Mouse (Mus musculus): ENCODE results near the gene Lmf1. TPM values are rescaled to one million over a fixed set of nuclear protein-coding genes. Genes with fewer than 3 reads are reported as not detected.

Lmf1 gene
- polyA plus RNA-seq, 1 experiment from 2014 or later = 36.8 TPM

GRCm38 (mm10) chr17:25663213-25663835 lies 84.4 kb downstream of the Lmf1 start:
- Histone ChIP-seq H3K27me3 (ENCODE audit: insufficient read depth, poor library complexity, severe bottlenecking) (peaks cover 23% of the 10 kb centered on the region; the same call in 1 of the 2 replicates), H3K36me3 (peaks cover 14% of the 10 kb centered on the region), H3K4me1 (peaks cover 18% of the 10 kb centered on the region), H3K9me3 (no peaks in the 10 kb centered on the region), H3K27ac (peak overlapping the region; percentile 49), H3K4me3 (no peak overlapping the region)
- 39% methylated on average over 12 of the region's 12 CpGs for WGBS
- DNase-seq (ENCODE audit: low spot score) = no peak

- 90% methylated on average over 6 of the region's 6 CpGs for WGBS
- no peak overlapping the region for H3K4me3 ChIP-seq
- no peak for DNase-seq (ENCODE audit: low spot score)
- peaks cover 6% of the 10 kb centered on the region for H3K36me3 ChIP-seq
- H3K4me1 ChIP-seq = peaks cover 24% of the 10 kb centered on the region
- H3K27ac ChIP-seq = no peak overlapping the region
- no peaks in the 10 kb centered on the region for H3K9me3 ChIP-seq
- peaks cover 34% of the 10 kb centered on the region for H3K27me3 ChIP-seq (ENCODE audit: insufficient read depth, poor library complexity, severe bottlenecking)
Observed at GRCm38 (mm10) chr17:25665485-25665884, 86.6 kb downstream of the Lmf1 start.

- peaks cover 24% of the 10 kb centered on the region for H3K4me1 ChIP-seq
- H3K36me3 ChIP-seq = peaks cover 2% of the 10 kb centered on the region
- 73% methylated on average over 8 of the region's 8 CpGs for WGBS
- DNase-seq (ENCODE audit: low spot score) = no peak
- no peak overlapping the region for H3K27ac ChIP-seq
- H3K9me3 ChIP-seq = no peaks in the 10 kb centered on the region
- H3K4me3 ChIP-seq = no peak overlapping the region
- peaks cover 37% of the 10 kb centered on the region for H3K27me3 ChIP-seq (ENCODE audit: insufficient read depth, poor library complexity, severe bottlenecking)
Observed at GRCm38 (mm10) chr17:25665891-25666290, 87.0 kb downstream of the Lmf1 start.

GRCm38 (mm10) chr17:25668481-25669055 lies 89.7 kb downstream of the Lmf1 start:
- Histone ChIP-seq H3K27me3 (ENCODE audit: insufficient read depth, poor library complexity, severe bottlenecking) (peaks cover 63% of the 10 kb centered on the region), H3K36me3 (no peaks in the 10 kb centered on the region), H3K4me1 (peaks cover 12% of the 10 kb centered on the region), H3K27ac (no peak overlapping the region), H3K4me3 (no peak overlapping the region), H3K9me3 (no peaks in the 10 kb centered on the region)
- WGBS = 69% methylated on average over 7 of the region's 7 CpGs
- no peak for DNase-seq (ENCODE audit: low spot score)

- Histone ChIP-seq H3K9me3 (no peaks in the 10 kb centered on the region), H3K4me3 (no peak overlapping the region), H3K27ac (no peak overlapping the region), H3K36me3 (no peaks in the 10 kb centered on the region), H3K4me1 (peaks cover 7% of the 10 kb centered on the region; the same call in 1 of the 2 replicates), H3K27me3 (ENCODE audit: insufficient read depth, poor library complexity, severe bottlenecking) (peaks cover 42% of the 10 kb centered on the region)
- DNase-seq (ENCODE audit: low spot score) = no peak
Observed at GRCm38 (mm10) chr17:25672982-25673381, 94.1 kb downstream of the Lmf1 start.

GRCm38 (mm10) chr17:25677969-25678368 lies 99.1 kb downstream of the Lmf1 start:
- Histone ChIP-seq H3K9me3 (no peaks in the 10 kb centered on the region), H3K4me1 (0 out of 2 replicates have a peak, but pooled peaks cover 3% of the 10 kb centered on the region), H3K36me3 (no peaks in the 10 kb centered on the region), H3K27ac (no peak overlapping the region), H3K4me3 (no peak overlapping the region), H3K27me3 (ENCODE audit: insufficient read depth, poor library complexity, severe bottlenecking) (peaks cover 49% of the 10 kb centered on the region)
- DNase-seq (ENCODE audit: low spot score) = no peak
- 69% methylated on average over 6 of the region's 6 CpGs for WGBS

- no peaks in the 10 kb centered on the region for H3K36me3 ChIP-seq
- DNase-seq (ENCODE audit: low spot score) = no peak
- WGBS = 15% methylated on average over 5 of the region's 5 CpGs
- no peaks in the 10 kb centered on the region for H3K9me3 ChIP-seq
- no peak overlapping the region for H3K27ac ChIP-seq
- no peak overlapping the region for H3K4me3 ChIP-seq
- peaks cover 57% of the 10 kb centered on the region for H3K27me3 ChIP-seq (ENCODE audit: insufficient read depth, poor library complexity, severe bottlenecking)
- H3K4me1 ChIP-seq = 0 out of 2 replicates have a peak, but pooled peaks cover 3% of the 10 kb centered on the region
Observed at GRCm38 (mm10) chr17:25679818-25680217, 100.9 kb downstream of the Lmf1 start.

- no peaks in the 10 kb centered on the region for H3K36me3 ChIP-seq
- WGBS = 78% methylated on average over 4 of the region's 4 CpGs
Observed at GRCm38 (mm10) chr17:25681636-25682035, 102.8 kb downstream of the Lmf1 start.

GRCm38 (mm10) chr17:25686323-25686722 lies 107.4 kb downstream of the Lmf1 start:
- no peaks in the 10 kb centered on the region for H3K36me3 ChIP-seq
- no peak for DNase-seq (ENCODE audit: low spot score)
- no peak overlapping the region for H3K4me3 ChIP-seq
- no peaks in the 10 kb centered on the region for H3K4me1 ChIP-seq
- H3K9me3 ChIP-seq = no peaks in the 10 kb centered on the region
- peaks cover 61% of the 10 kb centered on the region for H3K27me3 ChIP-seq (ENCODE audit: insufficient read depth, poor library complexity, severe bottlenecking)
- H3K27ac ChIP-seq = no peak overlapping the region
- 42% methylated on average over 7 of the region's 7 CpGs for WGBS

More at GRCm38 (mm10) chr17:25681636-25682035, 102.8 kb downstream of the Lmf1 start:
- peaks cover 70% of the 10 kb centered on the region for H3K27me3 ChIP-seq (ENCODE audit: insufficient read depth, poor library complexity, severe bottlenecking)
- DNase-seq (ENCODE audit: low spot score) = no peak
- 0 out of 2 replicates have a peak, but pooled peaks cover 3% of the 10 kb centered on the region for H3K4me1 ChIP-seq
- no peak overlapping the region for H3K4me3 ChIP-seq
- no peak overlapping the region for H3K27ac ChIP-seq
- no peaks in the 10 kb centered on the region for H3K9me3 ChIP-seq

- Histone ChIP-seq H3K36me3 (no peaks in the 10 kb centered on the region), H3K9me3 (no peaks in the 10 kb centered on the region), H3K27ac (no peak overlapping the region), H3K4me1 (no peaks in the 10 kb centered on the region), H3K27me3 (ENCODE audit: insufficient read depth, poor library complexity, severe bottlenecking) (peaks cover 42% of the 10 kb centered on the region), H3K4me3 (no peak overlapping the region)
- no peak for DNase-seq (ENCODE audit: low spot score)
- WGBS = 67% methylated on average over 4 of the region's 4 CpGs
Observed at GRCm38 (mm10) chr17:25688922-25689321, 110.0 kb downstream of the Lmf1 start.

- no peaks in the 10 kb centered on the region for H3K36me3 ChIP-seq
- H3K4me3 ChIP-seq = no peak overlapping the region
- H3K9me3 ChIP-seq = no peaks in the 10 kb centered on the region
- no peak for DNase-seq (ENCODE audit: low spot score)
- 24% methylated on average over 1 of the region's 1 CpGs for WGBS
- H3K27ac ChIP-seq = no peak overlapping the region
- no peaks in the 10 kb centered on the region for H3K4me1 ChIP-seq
- peaks cover 15% of the 10 kb centered on the region for H3K27me3 ChIP-seq (ENCODE audit: insufficient read depth, poor library complexity, severe bottlenecking)
Observed at GRCm38 (mm10) chr17:25696263-25696662, 117.4 kb downstream of the Lmf1 start.

- no peaks in the 10 kb centered on the region for H3K36me3 ChIP-seq
- no peaks in the 10 kb centered on the region for H3K4me1 ChIP-seq
- peak; percentile 87 for DNase-seq (ENCODE audit: low spot score)
- no peak overlapping the region for H3K4me3 ChIP-seq
- WGBS = 13% methylated on average over 7 of the region's 7 CpGs
- H3K27me3 ChIP-seq (ENCODE audit: insufficient read depth, poor library complexity, severe bottlenecking) = peaks cover 15% of the 10 kb centered on the region
- H3K27ac ChIP-seq = no peak overlapping the region
- no peaks in the 10 kb centered on the region for H3K9me3 ChIP-seq
Observed at GRCm38 (mm10) chr17:25698446-25698845, 119.6 kb downstream of the Lmf1 start.

GRCm38 (mm10) chr17:25700863-25701496 lies 122.1 kb downstream of the Lmf1 start:
- no peak overlapping the region for H3K4me3 ChIP-seq
- H3K27ac ChIP-seq = no peak overlapping the region
- H3K9me3 ChIP-seq = no peaks in the 10 kb centered on the region
- peaks cover 15% of the 10 kb centered on the region for H3K27me3 ChIP-seq (ENCODE audit: insufficient read depth, poor library complexity, severe bottlenecking)
- H3K4me1 ChIP-seq = no peaks in the 10 kb centered on the region
- no peaks in the 10 kb centered on the region for H3K36me3 ChIP-seq
- DNase-seq (ENCODE audit: low spot score) = no peak
- 58% methylated on average over 9 of the region's 9 CpGs for WGBS

Data from heart, embryonic 10.5 days (tissue).